Mouse (Mus musculus): ENCODE results near the gene Arhgap6. TPM values are rescaled to one million over a fixed set of nuclear protein-coding genes. Genes with fewer than 3 reads are reported as not detected.

Gene Arhgap6
- polyA plus RNA-seq, 1 experiment, result 2.5 TPM

- TF ChIP-seq POLR2A (IDR thresholded peaks at IDR 0.05; ENCODE audit: borderline replicate concordance, insufficient read depth, low read length), result no peak
- TF ChIP-seq CTCF (IDR thresholded peaks at IDR 0.05; ENCODE audit: borderline replicate concordance, insufficient read depth, low read depth, low read length), result no peak
- Histone ChIP-seq H3K27ac (ENCODE audit: insufficient read depth, low read length) (no peak overlapping the region), H3K4me3 (replicated peaks; ENCODE audit: insufficient read depth, low read depth, low read length) (no peak overlapping the region), H3K27me3 (ENCODE audit: control insufficient read depth, insufficient read depth, low read length) (no peaks in the 10 kb centered on the region), H3K4me1 (ENCODE audit: control insufficient read depth, insufficient read depth, low read length) (no peaks in the 10 kb centered on the region)
- DNase-seq, result no peak
- 41% methylated on average over 1 of the region's 1 CpGs for WGBS
These were observed 212.2 kb downstream of the Arhgap6 start for GRCm38 (mm10) chrX:169007066-169007465.

- no peak for DNase-seq
- Histone ChIP-seq H3K27me3 (ENCODE audit: control insufficient read depth, insufficient read depth, low read length) (no peaks in the 10 kb centered on the region), H3K4me1 (ENCODE audit: control insufficient read depth, insufficient read depth, low read length) (no peaks in the 10 kb centered on the region), H3K27ac (ENCODE audit: insufficient read depth, low read length) (no peak overlapping the region), H3K4me3 (replicated peaks; ENCODE audit: insufficient read depth, low read depth, low read length) (no peak overlapping the region)
- TF ChIP-seq CTCF (IDR thresholded peaks at IDR 0.05; ENCODE audit: borderline replicate concordance, insufficient read depth, low read depth, low read length), result no peak
- no peak for TF ChIP-seq POLR2A (IDR thresholded peaks at IDR 0.05; ENCODE audit: borderline replicate concordance, insufficient read depth, low read length)
These were observed 217.8 kb downstream of the Arhgap6 start for GRCm38 (mm10) chrX:169012701-169013100.

- no peak overlapping the region for H3K27ac ChIP-seq (ENCODE audit: insufficient read depth, low read length)
- no peak for DNase-seq
- H3K27me3 ChIP-seq (ENCODE audit: control insufficient read depth, insufficient read depth, low read length), result no peaks in the 10 kb centered on the region
- WGBS, result 94% methylated on average over 1 of the region's 1 CpGs
- no peak for TF ChIP-seq CTCF (IDR thresholded peaks at IDR 0.05; ENCODE audit: borderline replicate concordance, insufficient read depth, low read depth, low read length)
- TF ChIP-seq POLR2A (IDR thresholded peaks at IDR 0.05; ENCODE audit: borderline replicate concordance, insufficient read depth, low read length), result no peak
- H3K4me3 ChIP-seq (replicated peaks; ENCODE audit: insufficient read depth, low read depth, low read length), result no peak overlapping the region
- no peaks in the 10 kb centered on the region for H3K4me1 ChIP-seq (ENCODE audit: control insufficient read depth, insufficient read depth, low read length)
These were observed 239.5 kb downstream of the Arhgap6 start for GRCm38 (mm10) chrX:169034390-169034789.

- peak; percentile 25 to 31 for DNase-seq
- TF ChIP-seq POLR2A (IDR thresholded peaks at IDR 0.05; ENCODE audit: borderline replicate concordance, insufficient read depth, low read length) (no peak), CTCF (IDR thresholded peaks at IDR 0.05; ENCODE audit: borderline replicate concordance, insufficient read depth, low read depth, low read length) (no peak)
- Histone ChIP-seq H3K27me3 (ENCODE audit: control insufficient read depth, insufficient read depth, low read length) (no peaks in the 10 kb centered on the region), H3K27ac (ENCODE audit: insufficient read depth, low read length) (no peak overlapping the region), H3K4me1 (ENCODE audit: control insufficient read depth, insufficient read depth, low read length) (no peaks in the 10 kb centered on the region), H3K4me3 (replicated peaks; ENCODE audit: insufficient read depth, low read depth, low read length) (peak overlapping the region; percentile 42)
- WGBS, result 8% methylated on average over 28 of the region's 32 CpGs
These were observed 241.8 kb downstream of the Arhgap6 start for GRCm38 (mm10) chrX:169036403-169037296.

GRCm38 (mm10) chrX:169037401-169037800 is 242.5 kb downstream of the Arhgap6 start:
- Histone ChIP-seq H3K27me3 (ENCODE audit: control insufficient read depth, insufficient read depth, low read length) (no peaks in the 10 kb centered on the region), H3K27ac (ENCODE audit: insufficient read depth, low read length) (no peak overlapping the region), H3K4me3 (replicated peaks; ENCODE audit: insufficient read depth, low read depth, low read length) (no peak overlapping the region), H3K4me1 (ENCODE audit: control insufficient read depth, insufficient read depth, low read length) (no peaks in the 10 kb centered on the region)
- WGBS, result 55% methylated on average over 4 of the region's 4 CpGs
- TF ChIP-seq POLR2A (IDR thresholded peaks at IDR 0.05; ENCODE audit: borderline replicate concordance, insufficient read depth, low read length), result no peak
- no peak for TF ChIP-seq CTCF (IDR thresholded peaks at IDR 0.05; ENCODE audit: borderline replicate concordance, insufficient read depth, low read depth, low read length)
- DNase-seq, result no peak

- TF ChIP-seq POLR2A (IDR thresholded peaks at IDR 0.05; ENCODE audit: borderline replicate concordance, insufficient read depth, low read length) (no peak), CTCF (IDR thresholded peaks at IDR 0.05; ENCODE audit: borderline replicate concordance, insufficient read depth, low read depth, low read length) (no peak)
- Histone ChIP-seq H3K4me3 (replicated peaks; ENCODE audit: insufficient read depth, low read depth, low read length) (no peak overlapping the region), H3K27ac (ENCODE audit: insufficient read depth, low read length) (no peak overlapping the region), H3K27me3 (ENCODE audit: control insufficient read depth, insufficient read depth, low read length) (no peaks in the 10 kb centered on the region), H3K4me1 (ENCODE audit: control insufficient read depth, insufficient read depth, low read length) (no peaks in the 10 kb centered on the region)
- DNase-seq, result no peak
- WGBS, result 100% methylated on average over 1 of the region's 1 CpGs
These were observed 249.0 kb downstream of the Arhgap6 start for GRCm38 (mm10) chrX:169043872-169044271.

GRCm38 (mm10) chrX:169047595-169047994 is 252.7 kb downstream of the Arhgap6 start:
- H3K27ac ChIP-seq (ENCODE audit: insufficient read depth, low read length), result no peak overlapping the region
- 54% methylated on average over 3 of the region's 3 CpGs for WGBS
- no peak for DNase-seq
- no peaks in the 10 kb centered on the region for H3K4me1 ChIP-seq (ENCODE audit: control insufficient read depth, insufficient read depth, low read length)
- H3K27me3 ChIP-seq (ENCODE audit: control insufficient read depth, insufficient read depth, low read length), result no peaks in the 10 kb centered on the region
- H3K4me3 ChIP-seq (replicated peaks; ENCODE audit: insufficient read depth, low read depth, low read length), result no peak overlapping the region
- TF ChIP-seq CTCF (IDR thresholded peaks at IDR 0.05; ENCODE audit: borderline replicate concordance, insufficient read depth, low read depth, low read length) (no peak), POLR2A (IDR thresholded peaks at IDR 0.05; ENCODE audit: borderline replicate concordance, insufficient read depth, low read length) (no peak)

GRCm38 (mm10) chrX:169049550-169049949 is 254.7 kb downstream of the Arhgap6 start:
- H3K27ac ChIP-seq (ENCODE audit: insufficient read depth, low read length), result no peak overlapping the region
- H3K4me1 ChIP-seq (ENCODE audit: control insufficient read depth, insufficient read depth, low read length), result no peaks in the 10 kb centered on the region
- H3K27me3 ChIP-seq (ENCODE audit: control insufficient read depth, insufficient read depth, low read length), result no peaks in the 10 kb centered on the region
- no peak for DNase-seq
- no peak overlapping the region for H3K4me3 ChIP-seq (replicated peaks; ENCODE audit: insufficient read depth, low read depth, low read length)
- TF ChIP-seq CTCF (IDR thresholded peaks at IDR 0.05; ENCODE audit: borderline replicate concordance, insufficient read depth, low read depth, low read length), result no peak
- TF ChIP-seq POLR2A (IDR thresholded peaks at IDR 0.05; ENCODE audit: borderline replicate concordance, insufficient read depth, low read length), result no peak
